Mouse (Mus musculus): ENCODE results near the gene Polr2f. TPM values are rescaled to one million over a fixed set of nuclear protein-coding genes. Genes with fewer than 3 reads are reported as not detected.
A peak's percentile ranks its signal among the peaks of the same experiment; 100 is the strongest.

Polr2f gene
- polyA plus RNA-seq, 1 experiment, result 166 TPM

DNA sequence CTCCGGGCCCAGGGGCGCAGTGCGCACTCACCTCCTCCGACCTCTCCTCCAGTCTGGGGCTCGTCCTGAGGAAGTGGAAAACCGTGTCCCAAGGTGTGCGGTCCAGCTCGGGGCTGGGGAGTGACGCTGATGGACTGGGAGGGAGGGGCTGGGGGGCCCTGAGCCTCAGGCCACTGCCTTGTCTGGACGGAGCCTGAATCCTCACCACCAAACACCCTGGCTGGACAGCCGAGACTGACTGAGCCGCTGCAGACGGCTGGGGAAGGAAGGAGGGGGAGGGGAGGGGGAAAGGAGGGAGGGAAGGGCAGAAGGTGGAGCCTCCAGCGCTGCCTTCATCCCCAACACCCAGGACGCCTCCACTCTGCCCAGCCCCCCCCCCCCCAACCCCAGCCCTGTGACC, 23.4 kb downstream of the Polr2f start:
- Histone ChIP-seq H3K27ac (ENCODE audit: insufficient read depth, low read length) (no peak overlapping the region), H3K36me3 (ENCODE audit: control insufficient read depth, insufficient read depth, low read length, poor library complexity, severe bottlenecking) (no peaks in the 10 kb centered on the region), H3K4me3 (ENCODE audit: low read depth, low read length) (peak overlapping the region; percentile 2), H3K9me3 (replicated peaks; ENCODE audit: control insufficient read depth, insufficient read depth, low read length, poor library complexity, severe bottlenecking) (no peaks in the 10 kb centered on the region), H3K9ac (ENCODE audit: low read depth, poor library complexity, severe bottlenecking) (peak overlapping the region; percentile 26; the same call in 1 of the 2 replicates), H3K27me3 (ENCODE audit: control insufficient read depth, insufficient read depth, low read length, poor library complexity, severe bottlenecking) (no peaks in the 10 kb centered on the region), H3K4me1 (ENCODE audit: control insufficient read depth, insufficient read depth, low read length) (no peaks in the 10 kb centered on the region)
- TF ChIP-seq EP300 (IDR thresholded peaks at IDR 0.05; ENCODE audit: insufficient read depth, low read depth, low read length), result no peak

DNA sequence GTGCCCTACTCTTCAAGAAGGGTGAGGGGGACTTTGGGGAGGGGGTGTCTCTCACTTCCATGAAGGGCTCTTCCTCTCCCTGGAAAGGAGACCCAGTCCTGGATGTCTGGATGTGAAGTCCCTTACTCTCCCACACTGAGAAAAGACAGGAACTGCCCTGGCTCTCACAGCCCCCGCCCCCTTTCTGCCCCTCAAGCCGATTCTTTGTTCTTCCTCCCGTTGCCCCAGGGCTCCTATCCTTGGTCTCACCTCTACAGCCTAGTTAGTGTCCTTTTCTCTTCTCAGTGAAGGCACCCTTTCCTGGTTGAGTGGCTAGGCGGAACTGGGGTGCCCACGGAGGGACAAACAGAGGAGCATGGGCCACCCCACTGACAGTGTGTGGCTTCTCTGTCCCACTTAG, 24.3 kb downstream of the Polr2f start, which contains the start of gene Sox10:
Gene Sox10, minus strand, starts transcription at position 101 of the 400 bp plus-strand sequence.
- Histone ChIP-seq H3K4me3 (ENCODE audit: low read depth, low read length) (peak within 1 kb of the TSS; percentile 2), H3K27ac (ENCODE audit: insufficient read depth, low read length) (no peak within 1 kb of the TSS), H3K4me1 (ENCODE audit: control insufficient read depth, insufficient read depth, low read length) (no peaks in the 10 kb centered on the region), H3K9ac (ENCODE audit: low read depth, poor library complexity, severe bottlenecking) (peak within 1 kb of the TSS; percentile 26; the same call in 1 of the 2 replicates), H3K9me3 (replicated peaks; ENCODE audit: control insufficient read depth, insufficient read depth, low read length, poor library complexity, severe bottlenecking) (no peaks in the 10 kb centered on the region), H3K36me3 (ENCODE audit: control insufficient read depth, insufficient read depth, low read length, poor library complexity, severe bottlenecking) (no peaks in the 10 kb centered on the region), H3K27me3 (ENCODE audit: control insufficient read depth, insufficient read depth, low read length, poor library complexity, severe bottlenecking) (no peaks in the 10 kb centered on the region)
- TF ChIP-seq CTCF (IDR thresholded peaks at IDR 0.05; ENCODE audit: low read depth, low read length) (no peak), POLR2A (IDR thresholded peaks at IDR 0.05; ENCODE audit: insufficient read depth, low read length) (no peak), EP300 (IDR thresholded peaks at IDR 0.05; ENCODE audit: insufficient read depth, low read depth, low read length) (no peak)

GRCm38 (mm10) chr15:79166712-79167111, 25.9 kb downstream of the Polr2f start:
- Histone ChIP-seq H3K27me3 (ENCODE audit: control insufficient read depth, insufficient read depth, low read length, poor library complexity, severe bottlenecking) (no peaks in the 10 kb centered on the region), H3K9ac (ENCODE audit: low read depth, poor library complexity, severe bottlenecking) (no peak overlapping the region), H3K4me1 (ENCODE audit: control insufficient read depth, insufficient read depth, low read length) (no peaks in the 10 kb centered on the region), H3K27ac (ENCODE audit: insufficient read depth, low read length) (no peak overlapping the region), H3K4me3 (ENCODE audit: low read depth, low read length) (no peak overlapping the region), H3K9me3 (replicated peaks; ENCODE audit: control insufficient read depth, insufficient read depth, low read length, poor library complexity, severe bottlenecking) (no peaks in the 10 kb centered on the region), H3K36me3 (ENCODE audit: control insufficient read depth, insufficient read depth, low read length, poor library complexity, severe bottlenecking) (no peaks in the 10 kb centered on the region)
- no peak for TF ChIP-seq EP300 (IDR thresholded peaks at IDR 0.05; ENCODE audit: insufficient read depth, low read depth, low read length)
- no peak for TF ChIP-seq CTCF (IDR thresholded peaks at IDR 0.05; ENCODE audit: low read depth, low read length)
- no peak for TF ChIP-seq POLR2A (IDR thresholded peaks at IDR 0.05; ENCODE audit: insufficient read depth, low read length)

GRCm38 (mm10) chr15:79176905-79177304, 36.1 kb downstream of the Polr2f start:
- Histone ChIP-seq H3K4me1 (ENCODE audit: control insufficient read depth, insufficient read depth, low read length) (no peaks in the 10 kb centered on the region), H3K4me3 (ENCODE audit: low read depth, low read length) (no peak overlapping the region), H3K36me3 (ENCODE audit: control insufficient read depth, insufficient read depth, low read length, poor library complexity, severe bottlenecking) (no peaks in the 10 kb centered on the region), H3K9me3 (replicated peaks; ENCODE audit: control insufficient read depth, insufficient read depth, low read length, poor library complexity, severe bottlenecking) (no peaks in the 10 kb centered on the region), H3K27ac (ENCODE audit: insufficient read depth, low read length) (no peak overlapping the region), H3K9ac (ENCODE audit: low read depth, poor library complexity, severe bottlenecking) (no peak overlapping the region), H3K27me3 (ENCODE audit: control insufficient read depth, insufficient read depth, low read length, poor library complexity, severe bottlenecking) (no peaks in the 10 kb centered on the region)
- TF ChIP-seq POLR2A (IDR thresholded peaks at IDR 0.05; ENCODE audit: insufficient read depth, low read length), result no peak
- no peak for TF ChIP-seq CTCF (IDR thresholded peaks at IDR 0.05; ENCODE audit: low read depth, low read length)
- no peak for TF ChIP-seq EP300 (IDR thresholded peaks at IDR 0.05; ENCODE audit: insufficient read depth, low read depth, low read length)

GRCm38 (mm10) chr15:79185213-79185612, 44.4 kb downstream of the Polr2f start:
- Histone ChIP-seq H3K4me1 (ENCODE audit: control insufficient read depth, insufficient read depth, low read length) (no peaks in the 10 kb centered on the region), H3K9ac (ENCODE audit: low read depth, poor library complexity, severe bottlenecking) (no peak overlapping the region), H3K36me3 (ENCODE audit: control insufficient read depth, insufficient read depth, low read length, poor library complexity, severe bottlenecking) (no peaks in the 10 kb centered on the region), H3K27ac (ENCODE audit: insufficient read depth, low read length) (no peak overlapping the region), H3K27me3 (ENCODE audit: control insufficient read depth, insufficient read depth, low read length, poor library complexity, severe bottlenecking) (no peaks in the 10 kb centered on the region), H3K9me3 (replicated peaks; ENCODE audit: control insufficient read depth, insufficient read depth, low read length, poor library complexity, severe bottlenecking) (no peaks in the 10 kb centered on the region), H3K4me3 (ENCODE audit: low read depth, low read length) (no peak overlapping the region)
- TF ChIP-seq CTCF (IDR thresholded peaks at IDR 0.05; ENCODE audit: low read depth, low read length) (no peak), EP300 (IDR thresholded peaks at IDR 0.05; ENCODE audit: insufficient read depth, low read depth, low read length) (no peak), POLR2A (IDR thresholded peaks at IDR 0.05; ENCODE audit: insufficient read depth, low read length) (no peak)

DNA sequence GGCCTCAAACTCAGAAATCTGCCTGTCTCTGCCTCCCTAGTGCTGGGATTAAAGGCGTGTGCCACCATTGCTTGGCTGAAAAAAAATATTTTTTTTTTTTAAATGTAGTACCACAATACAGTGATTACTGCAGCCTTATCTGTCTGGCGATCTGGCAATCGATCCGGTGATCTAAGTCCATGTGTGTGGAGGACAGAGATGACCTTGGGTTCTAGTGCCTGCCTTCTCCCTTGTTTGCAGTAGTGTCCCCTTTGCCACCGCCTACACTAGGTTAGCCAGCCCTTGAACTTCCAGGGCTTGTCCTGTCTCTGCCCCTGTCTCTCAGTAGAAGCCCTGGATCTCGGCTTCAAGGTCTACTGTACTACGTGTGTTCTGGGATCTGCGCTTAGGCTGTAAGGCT, 47.0 kb downstream of the Polr2f start:
- H3K27me3 ChIP-seq (ENCODE audit: control insufficient read depth, insufficient read depth, low read length, poor library complexity, severe bottlenecking), result no peaks in the 10 kb centered on the region
- H3K27ac ChIP-seq (ENCODE audit: insufficient read depth, low read length), result no peak overlapping the region
- H3K9me3 ChIP-seq (replicated peaks; ENCODE audit: control insufficient read depth, insufficient read depth, low read length, poor library complexity, severe bottlenecking), result no peaks in the 10 kb centered on the region
- H3K36me3 ChIP-seq (ENCODE audit: control insufficient read depth, insufficient read depth, low read length, poor library complexity, severe bottlenecking), result no peaks in the 10 kb centered on the region
- no peak overlapping the region for H3K9ac ChIP-seq (ENCODE audit: low read depth, poor library complexity, severe bottlenecking)
- TF ChIP-seq POLR2A (IDR thresholded peaks at IDR 0.05; ENCODE audit: insufficient read depth, low read length), result no peak
- no peak for TF ChIP-seq EP300 (IDR thresholded peaks at IDR 0.05; ENCODE audit: insufficient read depth, low read depth, low read length)
- no peak for TF ChIP-seq CTCF (IDR thresholded peaks at IDR 0.05; ENCODE audit: low read depth, low read length)
- H3K4me1 ChIP-seq (ENCODE audit: control insufficient read depth, insufficient read depth, low read length), result peaks cover 2% of the 10 kb centered on the region
- no peak overlapping the region for H3K4me3 ChIP-seq (ENCODE audit: low read depth, low read length)
